Mouse (Mus musculus): ENCODE results near the gene 1110051M20Rik.

The 1110051M20Rik gene

DNA sequence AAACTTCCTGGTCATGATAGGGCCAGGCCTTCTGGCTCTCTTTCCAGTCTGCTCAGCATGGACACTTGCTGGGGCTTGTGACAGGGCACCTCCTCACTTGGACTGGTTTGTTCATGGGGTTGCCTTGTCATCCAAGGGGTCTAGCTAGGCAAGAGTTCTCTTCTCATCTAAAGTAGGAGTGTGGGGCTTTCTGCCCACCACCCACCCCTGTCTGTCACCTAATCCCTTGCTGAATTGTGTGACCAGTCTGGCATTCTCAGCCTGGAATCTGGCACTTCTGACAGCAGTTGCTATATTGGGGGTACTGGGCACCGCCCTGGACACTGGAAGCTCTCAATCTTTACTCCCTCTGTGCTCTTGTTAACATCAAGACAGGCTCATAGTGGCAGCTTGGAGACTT, 185.0 kb downstream of the 1110051M20Rik start:
- no peak for DNase-seq (ENCODE audit: low read depth, low spot score)

DNA sequence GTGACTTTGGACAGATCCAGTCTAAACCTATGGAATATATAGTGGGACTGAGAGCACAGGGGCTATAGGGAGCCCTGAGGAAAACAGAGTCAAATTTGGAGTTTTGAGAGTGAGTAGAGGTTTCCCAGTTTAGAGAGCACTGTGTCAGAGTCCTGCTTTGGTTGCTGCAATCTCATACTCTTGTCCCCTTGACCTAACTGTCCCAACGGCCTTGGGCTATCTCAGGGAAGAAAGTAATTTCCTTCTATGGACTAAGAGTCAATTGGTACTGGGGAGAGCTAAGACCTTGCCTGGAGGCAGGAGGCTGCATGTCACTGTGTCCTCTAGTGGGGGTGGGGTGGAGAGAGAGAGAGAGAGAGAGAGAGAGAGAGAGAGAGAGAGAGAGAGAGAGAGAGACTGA, 185.7 kb downstream of the 1110051M20Rik start:
- no peak for DNase-seq (ENCODE audit: low read depth, low spot score)

DNA sequence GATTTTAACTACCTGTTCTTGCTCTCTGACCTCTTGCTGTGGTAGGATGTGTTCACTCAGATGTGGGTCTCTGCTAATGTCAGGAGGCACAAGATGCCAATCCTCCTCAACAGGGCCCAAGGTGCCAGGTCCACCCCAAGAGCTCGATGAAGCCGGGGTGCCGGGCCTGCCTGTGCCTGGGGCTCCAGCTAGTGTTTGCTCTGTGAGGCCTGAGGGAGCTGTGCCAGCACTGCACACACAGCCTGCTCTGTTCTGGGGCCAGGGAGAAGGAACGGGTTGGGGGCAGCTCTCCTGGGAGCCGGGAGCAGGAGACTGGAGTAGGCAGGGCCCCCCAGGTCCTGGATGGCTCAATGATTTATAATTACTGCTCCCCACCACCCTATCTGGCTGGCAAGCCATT, 186.4 kb downstream of the 1110051M20Rik start:
- no peak for DNase-seq (ENCODE audit: low read depth, low spot score)

DNA sequence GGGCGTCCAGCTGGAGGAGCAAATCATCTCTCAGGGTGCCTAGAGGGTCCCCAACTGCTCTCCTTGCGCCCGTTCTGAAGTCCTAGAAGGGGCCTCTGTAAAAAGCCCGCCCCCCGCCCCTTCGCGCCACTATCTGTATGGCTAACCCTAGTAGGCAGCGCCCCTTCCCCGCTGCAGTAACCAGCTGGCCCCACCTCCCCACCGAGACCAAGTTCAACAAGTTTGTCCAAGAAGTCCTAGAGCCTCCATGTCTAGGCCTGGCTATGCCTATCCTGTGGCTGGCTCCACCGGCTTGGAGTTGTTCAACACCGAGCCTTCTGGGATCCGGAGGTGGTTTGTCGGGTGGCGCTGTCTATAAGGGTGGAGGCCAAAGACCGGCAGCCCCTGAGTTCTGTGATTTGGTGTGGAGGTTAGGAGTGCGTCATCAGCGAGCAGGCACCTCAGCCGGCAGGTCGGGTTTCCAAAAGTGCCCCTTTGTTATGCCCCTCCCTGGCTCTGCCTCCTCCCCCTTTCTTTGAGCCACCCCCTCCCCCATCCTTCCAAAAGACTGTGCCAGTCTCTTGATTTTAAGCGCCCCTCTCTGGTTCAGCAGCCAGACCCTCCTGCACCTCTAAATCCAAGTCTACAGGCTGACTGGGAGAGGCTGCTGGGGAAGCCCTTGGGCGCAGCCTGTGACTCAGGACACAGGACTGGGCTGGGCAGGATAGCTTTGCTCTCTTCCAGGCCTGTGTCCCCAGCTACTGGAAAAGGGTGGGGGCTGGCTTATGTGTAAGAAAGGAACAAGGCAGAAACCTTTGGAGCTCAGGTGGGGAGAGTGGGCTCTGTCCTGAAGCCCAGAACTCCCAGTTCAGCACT, 187.2 kb downstream of the 1110051M20Rik start:
- peak; percentile 84 for DNase-seq (ENCODE audit: low read depth, low spot score)

DNA sequence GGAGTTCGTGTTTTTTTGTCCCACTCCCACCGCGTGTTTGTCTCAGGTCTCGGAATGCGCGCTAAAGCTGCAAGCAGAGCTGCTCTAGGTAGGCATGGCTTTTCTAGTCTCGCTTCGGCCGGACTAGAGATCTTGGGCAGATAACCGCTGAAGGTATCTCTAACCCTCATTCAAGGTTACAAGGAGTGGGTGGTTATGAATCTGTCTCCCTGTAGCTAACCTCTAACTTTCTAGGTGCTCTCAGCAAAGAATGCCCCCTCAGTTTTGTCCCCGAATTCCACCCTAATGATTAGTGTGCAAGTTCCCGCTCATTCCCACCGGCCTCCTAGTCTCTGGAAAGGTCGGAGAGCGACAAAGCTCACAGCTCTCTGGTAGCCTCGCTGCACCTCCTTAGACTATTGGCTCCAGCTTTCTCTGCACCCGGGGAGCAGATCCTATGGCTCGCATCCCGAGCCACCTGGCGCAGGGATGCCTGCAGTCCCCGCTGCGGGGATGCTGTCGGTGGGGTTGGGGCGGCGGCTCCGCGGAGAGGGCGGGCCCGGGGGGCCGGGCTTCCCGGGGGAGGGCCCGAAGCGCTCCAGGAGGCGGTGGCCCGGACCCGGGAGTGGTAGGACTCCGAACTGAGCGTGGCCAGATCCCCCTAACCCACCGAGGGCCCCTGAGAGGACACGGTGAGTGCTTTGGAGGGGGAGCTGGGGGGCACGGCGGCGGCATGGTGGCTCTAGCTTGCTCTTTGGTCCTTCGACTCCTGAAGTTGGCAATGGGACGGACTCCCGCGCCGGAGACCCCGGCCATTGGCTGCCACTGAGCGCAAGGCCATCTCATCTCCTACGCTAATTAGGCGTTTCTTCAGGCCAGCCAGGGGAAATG, 188.0 kb downstream of the 1110051M20Rik start:
- DNase-seq (ENCODE audit: low read depth, low spot score), result peak; percentile 79

DNA sequence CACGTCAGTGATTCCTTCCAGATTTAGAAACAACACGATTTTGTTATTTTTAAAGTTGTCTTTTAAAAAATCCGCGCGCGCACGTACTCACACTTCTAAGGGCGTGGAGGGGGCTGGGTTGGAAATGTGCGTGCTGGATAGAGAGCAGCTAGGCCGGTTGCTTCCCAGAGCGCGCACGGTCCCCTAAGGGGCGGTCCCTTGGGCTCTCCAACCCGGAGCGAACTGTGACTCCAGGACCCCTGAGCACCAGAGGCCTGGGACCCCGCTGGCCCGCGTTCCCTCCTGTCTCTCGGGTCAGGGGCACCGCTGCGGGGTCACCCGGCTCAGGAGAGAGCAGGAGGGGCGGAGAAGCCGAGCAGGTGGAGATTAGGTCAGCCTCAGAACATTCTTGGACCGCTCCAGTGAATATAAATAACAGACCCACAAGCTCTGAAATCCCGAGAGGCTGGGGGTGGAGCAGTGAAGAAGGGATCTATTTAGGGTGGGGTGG, 188.8 kb downstream of the 1110051M20Rik start, which contains the start of gene Pacsin3:
Gene Pacsin3 (plus strand): TSS at position 294 of the 490 bp plus-strand sequence.
- peak; percentile 39 for DNase-seq (ENCODE audit: low read depth, low spot score)

DNA sequence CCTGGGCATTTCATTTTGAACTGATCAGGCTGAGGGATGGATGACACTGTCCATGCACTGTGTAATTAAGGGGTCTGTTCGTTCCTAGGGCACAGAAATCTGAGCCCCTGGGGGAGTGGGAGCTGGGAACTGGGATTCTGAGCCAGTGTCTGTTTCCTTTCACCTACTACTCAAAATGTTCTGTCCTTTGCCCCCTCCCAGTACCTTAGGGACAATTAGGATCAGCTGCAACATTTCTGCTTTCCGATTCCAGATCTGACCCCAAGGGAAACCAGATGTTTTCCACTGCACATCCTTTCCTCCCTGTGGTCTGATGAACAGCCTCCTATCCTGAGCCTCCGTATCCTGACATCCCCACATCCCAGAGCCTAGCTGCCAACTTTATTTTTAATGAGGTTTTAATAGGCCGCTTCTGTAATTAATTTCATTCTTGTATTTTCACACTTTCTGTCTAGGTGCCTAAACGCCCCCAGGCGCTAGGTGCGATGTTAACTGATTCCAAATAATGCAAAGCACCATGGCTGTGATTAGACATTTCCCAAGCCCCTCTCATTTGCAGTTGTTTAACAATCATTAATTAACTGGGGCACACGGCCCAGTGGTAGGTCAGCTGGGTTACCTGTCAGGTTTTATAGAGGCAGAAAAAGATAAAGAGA, 189.7 kb downstream of the 1110051M20Rik start:
- DNase-seq (ENCODE audit: low read depth, low spot score), result no peak

DNA sequence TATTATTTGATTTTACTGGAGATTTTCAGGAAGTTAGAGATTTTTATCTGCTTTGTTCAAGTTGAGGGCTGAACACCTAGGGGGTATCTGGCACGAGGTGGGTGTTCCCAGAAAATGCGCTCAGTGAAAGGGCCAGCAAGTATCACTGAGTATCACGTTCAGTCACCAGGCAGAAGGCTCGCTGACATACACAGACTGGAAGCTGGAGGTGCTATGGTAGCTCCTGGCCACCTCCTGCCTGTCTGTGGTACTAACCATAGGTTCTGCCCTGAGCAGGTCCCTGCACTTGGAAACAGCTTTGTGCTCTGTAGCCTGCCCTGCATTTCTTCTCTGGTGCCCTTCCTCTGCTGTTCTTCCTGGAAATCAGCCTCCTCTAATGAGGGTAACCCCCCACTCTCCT, 192.0 kb downstream of the 1110051M20Rik start:
- no peak for DNase-seq (ENCODE audit: low read depth, low spot score)

DNA sequence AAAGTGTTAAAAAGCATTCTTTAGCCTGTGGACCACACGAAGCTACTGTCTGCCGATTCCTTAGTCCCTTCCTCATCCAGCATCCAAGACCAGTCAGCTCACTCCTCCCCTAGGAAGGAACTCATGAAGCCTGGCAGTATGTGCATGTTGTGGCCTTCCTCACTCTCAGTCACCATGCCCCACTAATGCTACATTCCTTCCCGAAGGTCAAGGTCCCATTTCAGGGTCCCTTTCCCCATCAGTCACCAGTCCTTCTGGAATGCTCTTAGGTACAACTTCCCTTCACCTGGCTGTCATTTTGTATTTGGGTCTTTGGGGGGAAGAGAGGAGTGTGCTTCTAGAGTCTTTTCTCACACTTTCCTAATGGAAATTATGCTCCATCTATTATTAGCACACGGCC, 192.5 kb downstream of the 1110051M20Rik start:
- no peak for DNase-seq (ENCODE audit: low read depth, low spot score)

DNA sequence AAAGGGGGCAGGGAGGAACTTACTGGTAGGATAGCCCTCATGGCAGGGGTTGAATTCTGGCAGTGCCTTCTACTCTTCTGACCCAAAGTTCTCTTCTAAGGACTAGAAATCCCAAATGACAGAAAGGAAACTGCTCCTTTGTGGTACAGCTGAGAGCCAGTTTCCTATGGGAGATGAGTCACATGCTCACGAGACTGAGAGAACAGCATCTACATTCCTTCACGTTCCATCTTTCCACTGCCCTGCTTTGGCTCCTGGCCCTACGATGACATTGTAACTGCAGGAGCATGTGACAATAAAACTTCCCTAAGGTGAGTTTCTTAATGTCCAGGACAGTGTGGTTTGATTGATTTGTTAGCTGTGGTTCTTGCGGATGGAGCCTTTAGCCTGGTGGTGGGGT, 196.1 kb downstream of the 1110051M20Rik start:
- DNase-seq (ENCODE audit: low read depth, low spot score), result no peak

DNA sequence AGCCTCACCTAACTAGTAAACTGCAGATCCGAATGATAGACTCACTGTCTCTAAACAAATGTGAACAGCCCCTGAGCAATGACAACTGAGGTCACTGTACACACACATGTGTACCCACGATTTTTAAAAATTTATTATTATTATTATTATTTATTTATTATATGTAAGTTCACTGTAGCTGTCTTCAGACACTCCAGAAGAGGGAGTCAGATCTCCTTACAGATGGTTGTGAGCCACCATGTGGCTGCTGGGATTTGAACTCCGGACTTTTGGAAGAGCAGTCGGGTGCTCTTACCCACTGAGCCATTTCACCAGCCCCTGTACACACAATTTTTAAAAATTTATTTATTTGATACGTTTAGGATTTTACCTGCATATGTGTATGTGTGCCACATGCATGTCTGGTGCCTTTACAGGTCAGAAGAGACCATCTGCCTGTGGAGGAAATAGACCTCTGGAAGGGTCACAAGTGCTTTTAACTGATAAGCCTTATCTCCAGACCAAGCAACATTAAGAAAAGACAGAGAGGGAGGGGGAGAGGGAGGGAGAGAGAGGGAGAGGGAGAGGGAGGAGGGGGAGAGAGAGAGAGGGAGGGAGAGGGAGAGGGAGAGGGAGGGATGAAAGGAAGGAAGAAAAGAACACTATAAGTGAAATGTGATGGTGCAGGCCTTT, 199.8 kb downstream of the 1110051M20Rik start:
- no peak for DNase-seq (ENCODE audit: low read depth, low spot score)

DNA sequence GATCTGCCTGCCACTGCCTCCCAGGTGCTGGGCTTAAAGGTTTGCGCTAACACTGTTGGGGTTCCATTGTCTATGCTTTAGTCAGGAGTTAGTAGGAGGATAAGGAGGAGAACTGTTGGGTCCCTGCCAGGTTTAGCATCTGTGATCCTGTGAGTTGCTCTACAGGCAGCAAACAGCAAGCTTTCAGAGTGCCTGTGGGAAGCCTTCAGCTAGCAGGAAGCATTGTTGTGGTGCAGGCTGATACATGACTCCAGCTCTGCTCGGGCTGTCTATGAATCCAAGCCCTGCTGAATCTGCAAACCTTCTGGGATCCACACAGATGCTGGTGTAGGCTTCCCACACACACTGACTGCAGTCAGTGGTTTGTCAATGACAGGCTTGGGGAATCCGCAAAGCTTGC, 201.1 kb downstream of the 1110051M20Rik start:
- DNase-seq (ENCODE audit: low read depth, low spot score), result no peak

DNA sequence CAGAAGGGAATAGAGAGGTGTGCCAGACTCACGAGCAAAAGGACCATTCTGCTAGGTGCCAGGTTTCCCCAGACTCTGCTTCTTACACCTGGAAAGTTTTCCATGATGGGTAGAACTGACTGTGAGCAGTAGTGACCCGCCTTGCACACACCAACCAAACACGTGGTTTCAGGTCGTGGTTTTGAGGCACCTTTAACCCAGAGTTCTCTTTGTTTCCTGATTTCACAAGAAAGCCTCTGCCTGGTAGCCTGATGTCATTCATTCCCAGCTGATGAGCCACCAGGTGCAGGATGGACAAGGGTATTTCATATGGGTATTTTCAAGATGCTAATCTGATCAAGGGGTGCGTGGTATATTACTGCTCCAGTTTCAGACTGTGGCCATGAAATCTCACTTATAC, 202.0 kb downstream of the 1110051M20Rik start:
- no peak for DNase-seq (ENCODE audit: low read depth, low spot score)

DNA sequence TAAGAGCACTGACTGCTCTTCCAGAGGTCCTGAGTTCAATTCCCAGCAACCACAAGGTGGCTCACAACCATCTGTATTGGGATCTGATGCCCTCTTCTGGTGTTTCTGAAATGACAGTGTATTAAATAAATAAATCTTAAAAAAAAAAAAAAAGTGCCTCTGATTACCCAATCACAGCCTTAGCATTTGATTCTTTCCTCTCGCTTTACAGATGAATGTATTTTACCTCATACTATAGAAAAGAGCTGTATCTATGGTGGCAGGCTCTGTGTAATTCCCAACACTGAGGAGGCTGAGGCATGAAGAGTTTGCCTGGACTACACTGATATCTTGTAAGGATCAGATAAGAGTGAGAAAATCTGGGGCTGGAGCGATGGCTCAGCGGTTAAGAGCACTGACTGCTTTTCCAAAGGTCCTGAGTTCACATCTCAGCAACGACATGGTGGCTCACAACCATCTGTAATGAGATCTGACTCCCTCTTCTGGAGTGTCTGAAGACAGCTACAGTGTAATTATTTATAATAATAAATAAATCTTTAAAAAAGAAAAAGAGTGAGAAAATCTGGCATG, 206.9 kb downstream of the 1110051M20Rik start:
- DNase-seq (ENCODE audit: low read depth, low spot score), result peak; percentile 59

DNA sequence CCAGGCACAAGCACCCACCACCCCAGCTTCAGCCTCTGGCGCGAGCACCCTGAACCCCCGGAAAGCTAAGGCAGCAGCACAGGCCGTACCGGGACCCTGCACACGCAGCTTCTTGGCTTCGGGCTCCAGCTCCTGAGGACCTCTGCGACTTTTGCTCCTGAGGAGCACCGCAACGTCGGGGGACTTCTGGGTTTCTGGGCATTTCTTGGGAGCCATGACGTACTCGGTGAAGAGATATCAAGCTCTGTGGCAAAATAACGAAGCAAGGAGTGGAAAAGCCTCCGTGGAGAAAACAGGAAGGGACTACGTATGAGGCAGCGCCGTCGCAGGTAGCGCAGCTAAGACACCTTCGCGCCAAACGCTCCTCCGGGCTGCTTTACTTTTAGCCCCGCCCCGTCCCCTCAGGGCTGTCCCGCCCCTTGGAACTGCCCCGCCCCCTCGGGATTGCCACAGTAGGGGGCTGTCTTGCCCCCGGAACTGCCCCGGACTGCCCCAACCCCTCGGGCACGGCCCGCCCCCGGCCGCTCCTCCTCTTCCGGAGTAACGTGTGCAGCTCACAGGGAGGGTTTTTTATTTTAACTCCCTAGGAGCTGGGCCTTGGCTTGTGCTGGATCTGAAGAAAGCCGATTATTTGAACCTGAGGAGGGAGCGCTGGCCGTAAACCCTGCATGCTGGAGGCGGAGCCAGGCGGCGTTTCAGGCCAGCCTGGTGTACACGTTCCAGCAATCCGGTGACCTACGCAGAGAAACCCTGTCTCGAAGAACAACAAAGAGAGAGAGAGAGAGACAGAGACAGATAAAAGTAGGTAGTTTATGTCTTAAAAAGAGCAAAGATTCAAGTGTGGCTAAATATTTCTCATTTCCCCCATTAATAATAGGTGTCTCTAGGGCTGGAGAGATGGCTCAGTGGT, 207.6 kb downstream of the 1110051M20Rik start, which contains the start of gene Ddb2:
Gene Ddb2 (minus strand): TSS at position 382 of the 910 bp plus-strand sequence.
- DNase-seq (ENCODE audit: low read depth, low spot score), result peak; percentile 98

DNA sequence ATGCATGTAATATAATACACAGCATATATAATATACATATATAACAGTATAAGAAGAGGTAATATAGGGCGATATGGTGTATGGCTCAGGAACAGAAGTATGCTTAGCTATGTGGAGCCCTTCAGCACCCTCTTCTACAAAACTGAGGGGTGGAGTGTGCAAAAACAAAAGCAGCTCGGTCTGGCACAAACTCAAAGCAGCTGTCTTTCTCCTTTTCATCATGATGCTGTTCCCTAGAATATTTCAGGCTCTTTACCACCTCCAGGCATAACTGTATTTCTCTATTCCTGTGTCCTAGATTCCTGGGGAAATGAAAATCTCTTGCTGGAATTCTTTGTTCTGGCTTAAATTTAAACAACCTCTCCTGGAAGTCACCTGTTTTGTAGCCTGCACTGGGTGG, 214.8 kb downstream of the 1110051M20Rik start:
- no peak for DNase-seq (ENCODE audit: low read depth, low spot score)

Measured in R1 (cell line).